Mouse (Mus musculus) heart, postnatal 0 days (tissue): ENCODE data around the gene St6galnac5.

Source experiments
- CTCF ChIP-seq: IDR thresholded peaks from 2 replicates; pipeline ENCODE4 v1.5.1; 2016; ENCODE audit warnings: antibody characterized with exemption, control low read depth, low read depth
- EP300 ChIP-seq: IDR thresholded peaks from 2 replicates; pipeline ENCODE4 v1.6.1; 2016; ENCODE audit warnings: antibody characterized with exemption, low read depth

GRCm38 (mm10) chr3:152942985-152943384, 39.1 kb downstream of the St6galnac5 start:
- TF ChIP-seq CTCF, result no peak
- no peak for TF ChIP-seq EP300
